Mouse (Mus musculus) NIH3T3 (cell line): ENCODE results near the gene Nell2.
A peak's percentile ranks its signal among the peaks of the same experiment; 100 is the strongest.
"Not testable (repeated sequence)": the region's sequence is repeated elsewhere in the genome, so short reads cannot be mapped to it uniquely, and the experiment has no call there.

Experiments used
- DNase-seq: peaks from one replicate; pipeline ENCODE4 v3.0.0-alpha.2; 2012; ENCODE audit warnings: low read depth

The Nell2 gene

GRCm38 (mm10) chr15:95237021-95237420 lies 291.3 kb downstream of the Nell2 start:
- DNase-seq = not testable (repeated sequence)

GRCm38 (mm10) chr15:95236509-95236908 lies 291.9 kb downstream of the Nell2 start:
- no peak for DNase-seq

GRCm38 (mm10) chr15:95231171-95231570 lies 297.2 kb downstream of the Nell2 start:
- no peak for DNase-seq

- no peak for DNase-seq
Measured at GRCm38 (mm10) chr15:95216640-95217365, 311.6 kb downstream of the Nell2 start.

- peak; percentile 14 for DNase-seq
Measured at GRCm38 (mm10) chr15:95210551-95210950, 317.8 kb downstream of the Nell2 start.

GRCm38 (mm10) chr15:95209186-95209585 lies 319.2 kb downstream of the Nell2 start:
- DNase-seq = no peak

- DNase-seq = no peak
Measured at GRCm38 (mm10) chr15:95193661-95194280, 334.6 kb downstream of the Nell2 start.

GRCm38 (mm10) chr15:95192951-95193350 lies 335.4 kb downstream of the Nell2 start:
- DNase-seq = no peak

GRCm38 (mm10) chr15:95186226-95186625 lies 342.1 kb downstream of the Nell2 start:
- no peak for DNase-seq

GRCm38 (mm10) chr15:95185419-95185818 lies 342.9 kb downstream of the Nell2 start:
- DNase-seq = no peak

- peak; percentile 46 for DNase-seq
Measured at GRCm38 (mm10) chr15:95183450-95183849, 344.9 kb downstream of the Nell2 start.

- DNase-seq = no peak
Measured at GRCm38 (mm10) chr15:95156828-95157227, 371.5 kb downstream of the Nell2 start.

GRCm38 (mm10) chr15:95145118-95145517 lies 383.2 kb downstream of the Nell2 start:
- DNase-seq = no peak

GRCm38 (mm10) chr15:95144131-95144530 lies 384.2 kb downstream of the Nell2 start:
- peak; percentile 62 for DNase-seq

GRCm38 (mm10) chr15:95138709-95139409 lies 389.5 kb downstream of the Nell2 start:
- no peak for DNase-seq

GRCm38 (mm10) chr15:95137018-95137810 lies 391.1 kb downstream of the Nell2 start:
- no peak for DNase-seq

- DNase-seq = no peak
Measured at GRCm38 (mm10) chr15:95135926-95136609, 392.3 kb downstream of the Nell2 start.

- no peak for DNase-seq
Measured at GRCm38 (mm10) chr15:95131401-95131800, 397.0 kb downstream of the Nell2 start.

GRCm38 (mm10) chr15:95108626-95109025 lies 419.7 kb downstream of the Nell2 start:
- DNase-seq = no peak

GRCm38 (mm10) chr15:95107246-95107809 lies 421.0 kb downstream of the Nell2 start:
- DNase-seq = no peak

- no peak for DNase-seq
Measured at GRCm38 (mm10) chr15:95101522-95101921, 426.8 kb downstream of the Nell2 start.
